Mouse (Mus musculus) megakaryocyte, embryonic 14.5 days (primary cell): ENCODE data around the gene Hsp90b1.

Experiments
- FLI1 ChIP-seq: IDR thresholded peaks from 2 replicates; pipeline ENCODE4 v1.6.1; 2012; ENCODE audit warnings: low read length, inconsistent platforms, mixed read lengths
- GATA1 ChIP-seq: IDR thresholded peaks from 3 replicates; pipeline ENCODE4 v1.6.1; 2012; ENCODE audit warnings: mixed read lengths, low read length, inconsistent platforms, borderline replicate concordance

DNA sequence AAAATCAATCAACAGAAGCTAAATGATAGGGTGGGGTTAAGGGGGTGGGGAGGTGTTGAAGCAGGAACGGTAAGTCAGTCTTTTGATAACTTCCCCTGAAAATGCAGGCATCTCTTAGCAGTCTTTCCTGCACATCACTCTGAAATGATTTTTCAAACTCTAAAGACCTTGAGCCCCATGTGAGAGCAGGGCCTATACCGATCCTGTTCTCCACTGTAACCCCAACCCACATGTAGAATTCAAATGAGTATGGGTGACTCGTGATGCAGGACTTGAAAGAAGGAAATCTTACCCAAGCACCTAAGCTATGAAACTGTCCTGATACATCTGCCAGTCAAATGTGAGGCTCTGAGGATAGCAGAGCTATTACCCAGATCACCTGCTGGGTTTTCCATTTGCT, 4.3 kb downstream of the Hsp90b1 start:
- no peak for TF ChIP-seq GATA1
- no peak for TF ChIP-seq FLI1
